Mouse (Mus musculus) adipose tissue, adult 10 weeks (tissue): ENCODE results near the gene Nfkbia. TPM values are rescaled to one million over a fixed set of nuclear protein-coding genes. Genes with fewer than 3 reads are reported as not detected.

Experiments
- polyA plus RNA-seq: library from polyadenylated mRNA; stranded (reverse); fragments of 350-450 nt; fragmentation: Illumina TruSeq; extraction: RNeasy Lipid Tissue Mini Kit (QIAGEN cat#74804); gene quantifications from one replicate; pipeline ENCODE4 v1.2.3, GENCODE M21; 2014; ENCODE audit warnings: low read depth, low replicate concordance

Gene Nfkbia
- polyA plus RNA-seq, result 62.6 TPM

DNA sequence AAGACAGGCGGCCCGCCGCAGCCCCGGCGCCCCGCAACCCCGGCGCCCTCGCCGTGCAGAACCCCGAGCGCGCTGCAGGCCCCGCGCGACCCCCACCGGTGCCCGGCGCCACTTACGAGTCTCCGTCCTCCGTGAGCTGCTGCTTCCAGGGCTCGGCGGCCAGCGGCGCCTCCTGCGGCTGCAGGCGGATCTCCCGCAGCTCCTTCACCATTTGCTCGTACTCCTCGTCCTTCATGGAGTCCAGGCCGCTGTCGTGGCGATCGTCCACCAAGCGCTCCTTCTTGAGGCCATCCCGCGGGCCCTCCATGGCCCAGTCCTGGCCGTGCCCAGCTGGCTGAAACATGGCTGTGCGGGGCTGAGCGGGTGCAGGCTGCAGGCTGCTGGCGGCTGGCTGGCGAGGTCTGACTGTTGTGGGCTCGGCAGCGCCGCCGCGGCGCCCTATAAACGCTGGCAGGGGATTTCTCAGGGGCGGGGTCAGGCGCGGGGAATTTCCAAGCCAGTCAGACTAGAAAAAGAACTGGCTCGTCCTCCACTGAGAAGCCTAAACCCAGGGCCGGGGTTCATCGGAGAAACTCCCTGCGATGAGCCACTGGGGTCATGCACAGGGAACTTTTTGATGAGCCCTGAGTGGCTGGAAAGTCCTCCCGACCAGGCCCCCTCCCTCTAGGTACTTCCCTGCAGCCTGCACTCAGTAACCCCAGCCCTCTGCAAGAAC, at the start of gene Nfkbia:
TSS of gene Nfkbia (minus strand) at position 464 of the 715 bp plus-strand sequence.

Other genes with a start within 250 kb of the Nfkbia start
- 10.8 TPM for gene 1110008L16Rik, start 193.1 kb downstream of the Nfkbia start, polyA plus RNA-seq
- gene Ppp2r3c, start 189.6 kb downstream of the Nfkbia start, polyA plus RNA-seq, result 8.3 TPM
- gene Psma6, start 108.4 kb downstream of the Nfkbia start, polyA plus RNA-seq, result 190 TPM
- 7.8 TPM for gene Aldoart2, start 72.6 kb upstream of the Nfkbia start, polyA plus RNA-seq
- gene Insm2, start 106.8 kb upstream of the Nfkbia start, polyA plus RNA-seq, result not detected